Mouse (Mus musculus) heart, adult 11 months (tissue): Measurements from ENCODE around the gene Gm9945.

Experiments used
- DNase-seq: peaks from one replicate; pipeline ENCODE4 v3.0.0; 2022

The Gm9945 gene

GRCm38 (mm10) chr11:53463551-53464424, 16.2 kb upstream of the Gm9945 start:
- no peak for DNase-seq

- DNase-seq, result peak; percentile 96
Observed at GRCm38 (mm10) chr11:53466231-53466971, 13.6 kb upstream of the Gm9945 start.

GRCm38 (mm10) chr11:53469294-53469967, 10.5 kb upstream of the Gm9945 start:
- no peak for DNase-seq

GRCm38 (mm10) chr11:53469968-53470695, 9.8 kb upstream of the Gm9945 start, which contains the start of gene Gm9837:
Gm9837 (minus strand) TSS chr11:53470479.
- peak; percentile 98 for DNase-seq

- no peak for DNase-seq
Observed at GRCm38 (mm10) chr11:53472709-53473108, 7.3 kb upstream of the Gm9945 start.

GRCm38 (mm10) chr11:53475620-53476019, 4.3 kb upstream of the Gm9945 start:
- no peak for DNase-seq

- no peak for DNase-seq
Observed at GRCm38 (mm10) chr11:53477833-53478232, 2.1 kb upstream of the Gm9945 start.

- DNase-seq, result no peak
Observed at GRCm38 (mm10) chr11:53478383-53479170, 1.4 kb upstream of the Gm9945 start.

- DNase-seq, result no peak
Observed at GRCm38 (mm10) chr11:53479171-53479782, 689 bp upstream of the Gm9945 start.

- no peak for DNase-seq
Observed at GRCm38 (mm10) chr11:53481088-53481730, 1.2 kb downstream of the Gm9945 start.

GRCm38 (mm10) chr11:53483159-53483891, 3.4 kb downstream of the Gm9945 start:
- no peak for DNase-seq

GRCm38 (mm10) chr11:53485719-53486118, 5.8 kb downstream of the Gm9945 start:
- no peak for DNase-seq

GRCm38 (mm10) chr11:53486351-53486750, 6.4 kb downstream of the Gm9945 start:
- DNase-seq, result no peak

GRCm38 (mm10) chr11:53486822-53487594, 7.0 kb downstream of the Gm9945 start:
- DNase-seq, result no peak

GRCm38 (mm10) chr11:53489007-53489406, 9.0 kb downstream of the Gm9945 start:
- no peak for DNase-seq

GRCm38 (mm10) chr11:53489421-53489820, 9.5 kb downstream of the Gm9945 start:
- DNase-seq, result no peak

GRCm38 (mm10) chr11:53491954-53492401, 12.0 kb downstream of the Gm9945 start:
- DNase-seq, result peak; percentile 98

- no peak for DNase-seq
Observed at GRCm38 (mm10) chr11:53493243-53493955, 13.4 kb downstream of the Gm9945 start.
